Mouse (Mus musculus) activated CD4-positive, CD25-positive, alpha-beta regulatory T cell, adult 4 months (primary cell): Measurements from ENCODE around the gene Frmd4b. TPM values are rescaled to one million over a fixed set of nuclear protein-coding genes. Genes with fewer than 3 reads are reported as not detected.

Experiments used
- ATAC-seq: one replicate; pipeline ENCODE4 v1.8.0; 2017
- polyA plus RNA-seq, 2 experiments: library from polyadenylated mRNA; unstranded; fragments of 100-300 nt; shearing (Covaris generic); gene quantifications; one replicate each; pipeline ENCODE4 v1.2.1; 2017

Gene Frmd4b
- polyA plus RNA-seq, 2 experiments from 2014 or later = 11.3 to 14.1 TPM

GRCm38 (mm10) chr6:97518467-97518866 lies 98.9 kb downstream of the Frmd4b start:
- no peak for ATAC-seq

DNA sequence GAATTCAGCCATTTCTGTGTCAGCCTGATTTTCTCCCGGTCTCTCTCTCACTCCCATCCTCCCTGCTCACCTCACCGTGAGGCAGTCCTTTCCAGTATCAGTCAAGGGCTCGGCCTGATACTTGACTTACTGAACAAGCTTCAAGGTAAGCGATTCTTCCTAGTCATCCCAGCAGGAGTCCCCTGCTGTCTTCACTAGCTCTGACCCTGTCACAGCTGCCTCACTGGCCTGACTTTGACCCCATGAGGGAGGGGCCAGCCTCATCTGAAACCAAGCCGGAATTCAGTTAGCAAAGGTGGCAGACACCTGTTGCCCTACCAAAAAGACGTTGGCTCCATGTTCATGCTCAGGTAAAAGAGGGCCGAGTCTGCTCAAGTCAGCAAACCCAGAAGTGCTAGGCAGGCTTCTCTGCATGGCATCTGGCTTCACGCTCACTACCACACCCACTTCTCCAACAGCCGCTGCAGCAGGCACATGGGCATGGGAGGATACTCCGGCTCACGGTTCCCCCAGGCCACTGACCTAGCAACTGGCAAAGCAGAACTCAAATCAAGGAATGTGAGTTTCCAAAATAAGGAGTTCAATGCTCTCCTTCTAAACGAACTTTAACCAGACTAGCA lies 99.6 kb downstream of the Frmd4b start:
- ATAC-seq = no peak

GRCm38 (mm10) chr6:97516941-97517340 lies 100.4 kb downstream of the Frmd4b start:
- no peak for ATAC-seq

GRCm38 (mm10) chr6:97510771-97511170 lies 106.6 kb downstream of the Frmd4b start:
- ATAC-seq = no peak

GRCm38 (mm10) chr6:97509434-97509833 lies 107.9 kb downstream of the Frmd4b start:
- no peak for ATAC-seq

DNA sequence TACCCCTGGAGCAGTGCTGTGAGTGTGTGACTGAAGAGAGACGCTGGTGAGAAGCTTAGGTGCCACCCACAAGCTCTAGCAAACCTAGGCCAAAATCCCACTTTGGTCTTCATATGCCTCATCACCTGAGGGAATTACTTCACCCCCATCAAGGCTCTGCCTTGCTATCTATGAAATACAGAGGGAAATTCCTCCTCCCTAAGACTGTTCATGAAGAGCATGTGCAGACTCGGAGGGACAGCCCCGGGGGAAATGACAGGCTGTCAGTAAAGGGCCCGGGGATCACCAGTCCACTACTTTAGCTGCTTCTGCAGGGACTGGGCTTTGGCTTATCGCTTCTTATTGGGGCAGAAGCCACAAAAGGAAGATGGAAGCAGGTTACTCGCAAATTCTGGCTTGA lies 108.9 kb downstream of the Frmd4b start:
- ATAC-seq = no peak

GRCm38 (mm10) chr6:97507893-97508292 lies 109.4 kb downstream of the Frmd4b start:
- no peak for ATAC-seq

GRCm38 (mm10) chr6:97506141-97506650 lies 111.1 kb downstream of the Frmd4b start:
- no peak for ATAC-seq

- no peak for ATAC-seq
Observed at GRCm38 (mm10) chr6:97504673-97505072, 112.7 kb downstream of the Frmd4b start.

GRCm38 (mm10) chr6:97501000-97501399 lies 116.3 kb downstream of the Frmd4b start:
- no peak for ATAC-seq

GRCm38 (mm10) chr6:97500246-97500645 lies 117.1 kb downstream of the Frmd4b start:
- ATAC-seq = no peak

GRCm38 (mm10) chr6:97496002-97496401 lies 121.3 kb downstream of the Frmd4b start:
- no peak for ATAC-seq

DNA sequence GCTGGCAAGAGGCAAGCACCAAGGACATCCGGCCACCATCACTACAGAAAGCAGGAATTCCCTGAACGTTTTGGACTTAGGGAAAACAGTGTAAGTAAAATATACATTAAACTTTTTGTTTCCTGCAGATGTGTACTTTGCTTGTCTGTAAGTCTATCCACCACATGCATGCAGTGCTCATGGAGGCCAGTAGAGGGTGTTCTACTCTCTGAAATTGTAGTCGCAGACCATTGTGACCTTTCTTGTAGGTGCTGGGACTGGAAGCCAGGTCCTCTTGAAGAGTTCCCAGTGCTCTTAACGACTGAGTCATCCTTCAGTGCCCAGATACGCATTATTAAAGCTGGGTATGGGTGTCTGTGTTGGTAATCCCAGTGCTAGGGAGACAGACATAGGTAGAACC lies 126.3 kb downstream of the Frmd4b start:
- no peak for ATAC-seq

DNA sequence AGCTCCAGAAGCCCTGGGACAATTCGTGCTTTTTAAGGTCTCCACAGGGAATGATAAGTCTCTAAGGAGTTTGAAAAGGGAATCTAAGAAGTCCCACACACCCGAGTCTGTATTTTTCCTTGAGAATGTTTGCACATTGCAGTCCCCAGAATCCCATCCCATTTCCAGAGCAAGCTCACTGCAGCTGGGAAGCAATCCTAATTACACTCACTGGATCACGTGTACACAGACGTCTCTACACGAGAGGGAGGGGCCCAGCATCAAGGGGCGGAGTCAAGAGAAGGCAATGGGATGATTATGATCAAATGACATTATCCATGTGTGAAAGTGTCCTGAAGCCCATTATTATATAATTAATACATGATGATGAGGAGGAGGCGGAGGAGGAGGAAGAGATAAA lies 128.5 kb downstream of the Frmd4b start:
- ATAC-seq = no peak

DNA sequence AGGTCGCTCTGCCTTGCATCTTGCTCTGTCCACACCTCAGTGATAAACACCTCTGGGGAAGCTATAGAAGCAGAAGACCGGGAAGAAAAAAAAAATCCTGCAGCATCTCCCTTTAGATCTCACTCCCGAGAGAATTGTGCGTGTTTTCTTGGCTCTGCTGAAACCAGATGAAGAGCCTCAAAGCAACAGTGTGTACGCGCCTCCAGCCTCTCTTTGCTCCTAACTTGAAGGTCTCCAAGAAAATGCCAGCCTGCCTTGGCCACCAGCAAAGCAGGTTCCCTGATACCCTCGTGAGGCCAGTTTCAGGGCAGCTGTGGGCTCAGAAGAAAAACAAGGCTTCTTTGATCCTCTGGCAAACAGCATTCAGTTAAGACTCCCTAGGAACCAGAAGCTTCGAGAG lies 129.1 kb downstream of the Frmd4b start:
- ATAC-seq = no peak

DNA sequence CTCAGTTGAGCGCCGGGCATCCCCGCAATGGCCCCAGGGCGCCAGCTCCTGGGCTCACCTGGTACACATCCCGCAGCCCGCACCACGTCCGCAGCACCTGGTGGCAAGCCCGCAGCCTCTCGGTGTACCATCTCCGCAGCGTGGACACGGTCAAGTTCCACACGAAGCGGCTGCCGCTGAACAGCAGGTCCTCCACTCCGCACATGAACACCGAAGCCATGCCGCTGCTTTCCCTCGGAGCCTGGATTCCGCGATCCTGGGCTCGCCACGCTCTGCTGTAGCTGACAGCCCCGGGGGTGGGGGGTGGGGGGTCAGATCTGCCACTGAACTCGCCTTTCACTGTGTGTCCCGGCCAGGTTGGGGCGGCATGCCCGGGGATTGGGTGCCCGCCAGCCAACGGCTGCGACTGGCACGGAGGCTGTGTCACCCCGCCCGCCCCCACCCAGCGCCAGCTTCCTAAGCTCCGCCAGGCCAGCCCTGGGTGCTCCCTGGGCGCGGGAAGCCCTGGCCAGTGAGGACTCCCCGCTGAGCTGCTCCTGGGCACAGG lies 129.7 kb downstream of the Frmd4b start:
- no peak for ATAC-seq

GRCm38 (mm10) chr6:97486813-97487361 lies 130.5 kb downstream of the Frmd4b start:
- ATAC-seq = no peak

DNA sequence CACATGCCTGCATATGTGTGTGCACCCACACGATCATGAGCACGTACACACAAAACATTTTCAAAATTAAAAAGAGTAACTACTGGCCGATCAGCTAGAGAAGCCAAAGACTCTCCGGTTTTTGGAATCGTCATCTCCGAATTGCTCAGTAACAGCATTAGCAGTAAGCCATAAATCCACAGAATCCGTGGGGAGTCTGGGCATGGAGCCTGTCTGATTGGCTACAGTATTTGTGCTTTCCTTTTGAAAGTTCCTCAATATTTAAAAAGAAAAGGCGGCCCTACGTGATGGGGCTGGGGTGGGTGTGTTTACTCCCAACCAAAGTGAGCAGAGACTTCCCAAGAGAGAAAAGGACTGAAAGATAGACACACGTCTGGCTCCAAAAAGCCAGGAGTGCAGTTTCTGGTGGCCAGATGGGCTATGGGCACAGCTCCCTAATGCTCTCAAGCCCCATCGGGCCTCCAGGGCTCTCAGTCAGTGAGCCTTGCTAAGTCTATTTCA lies 131.4 kb downstream of the Frmd4b start:
- ATAC-seq = no peak

- no peak for ATAC-seq
Observed at GRCm38 (mm10) chr6:97481912-97482311, 135.4 kb downstream of the Frmd4b start.

- ATAC-seq = no peak
Observed at GRCm38 (mm10) chr6:97478981-97479860, 138.1 kb downstream of the Frmd4b start.

GRCm38 (mm10) chr6:97473672-97474071 lies 143.7 kb downstream of the Frmd4b start:
- peak; percentile 54 for ATAC-seq

GRCm38 (mm10) chr6:97472873-97473550 lies 144.3 kb downstream of the Frmd4b start:
- peak; percentile 43 for ATAC-seq
